Mouse (Mus musculus) heart, postnatal 14 days (tissue): ENCODE measurements around the gene Mllt1. TPM values are rescaled to one million over a fixed set of nuclear protein-coding genes. Genes with fewer than 3 reads are reported as not detected.

Source experiments
- total RNA-seq, 2 experiments: library from RNA; stranded (reverse); gene quantifications; 2 replicates each; pipeline ENCODE4 v1.2.3; 2021

Gene Mllt1
- total RNA-seq, 2 experiments from 2014 or later: 22.0 to 22.7 TPM

Other genes starting within 250 kb of the Mllt1 start
- 100 to 1,000 TPM; 796 to 811 TPM for gene Ndufa11, start 217.6 kb downstream of the Mllt1 start, total RNA-seq
- gene Vmac, start 217.4 kb downstream of the Mllt1 start, total RNA-seq: 1 to 10 TPM; 5.3 to 7.6 TPM
- 10 to 100 TPM; 19.7 to 20.0 TPM for gene Nrtn, start 177.9 kb downstream of the Mllt1 start, total RNA-seq
- 10 to 100 TPM; 19.6 to 21.6 TPM for gene Dus3l, start 170.7 kb downstream of the Mllt1 start, total RNA-seq
- under 1 TPM; 0.48 to 0.49 TPM for gene Prr22, start 165.2 kb downstream of the Mllt1 start, total RNA-seq
- 1 to 10 TPM; 4.3 to 6.0 TPM for gene Rfx2, start 104.4 kb downstream of the Mllt1 start, total RNA-seq
- not detected for gene Acsbg2, start 61.0 kb downstream of the Mllt1 start, total RNA-seq
- not detected for gene 1700061G19Rik, start 59.9 kb downstream of the Mllt1 start, total RNA-seq
- gene Acer1, start 46.7 kb upstream of the Mllt1 start, total RNA-seq: not detected
- gene Clpp, start 54.9 kb upstream of the Mllt1 start, total RNA-seq: 10 to 100 TPM; 57.3 to 64.0 TPM
- 10 to 100 TPM; 49.6 to 52.8 TPM for gene Alkbh7, start 61.9 kb upstream of the Mllt1 start, total RNA-seq
- not detected for gene Pspn, start 64.6 kb upstream of the Mllt1 start, total RNA-seq
- gene Gtf2f1, start 75.9 kb upstream of the Mllt1 start, total RNA-seq: 10 to 100 TPM; 22.0 to 23.6 TPM
- gene Gm17949, start 76.1 kb upstream of the Mllt1 start, total RNA-seq: not detected
- gene Khsrp, start 96.1 kb upstream of the Mllt1 start, total RNA-seq: 10 to 100 TPM; 54.7 to 56.7 TPM
- not detected for gene Slc25a41, start 106.2 kb upstream of the Mllt1 start, total RNA-seq
- under 1 TPM; 0.22 to 0.29 TPM for gene Crb3, start 123.7 kb upstream of the Mllt1 start, total RNA-seq
- 10 to 100 TPM; 69.3 to 73.8 TPM for gene Slc25a23, start 124.4 kb upstream of the Mllt1 start, total RNA-seq
- 1 to 10 TPM; 2.0 TPM for gene Dennd1c, start 143.1 kb upstream of the Mllt1 start, total RNA-seq
- gene Tubb4a, start 152.4 kb upstream of the Mllt1 start, total RNA-seq: 1 to 10 TPM; 3.3 to 3.9 TPM
- under 1 TPM; 0.36 to 0.44 TPM for gene Tnfsf9, start 169.9 kb upstream of the Mllt1 start, total RNA-seq
- gene Cd70, start 214.4 kb upstream of the Mllt1 start, total RNA-seq: not detected